Mouse (Mus musculus): ENCODE data around the gene Csad. TPM values are rescaled to one million over a fixed set of nuclear protein-coding genes. Genes with fewer than 3 reads are reported as not detected.

Csad gene
- polyA plus RNA-seq, 1 experiment from 2014 or later = 28.7 TPM

DNA sequence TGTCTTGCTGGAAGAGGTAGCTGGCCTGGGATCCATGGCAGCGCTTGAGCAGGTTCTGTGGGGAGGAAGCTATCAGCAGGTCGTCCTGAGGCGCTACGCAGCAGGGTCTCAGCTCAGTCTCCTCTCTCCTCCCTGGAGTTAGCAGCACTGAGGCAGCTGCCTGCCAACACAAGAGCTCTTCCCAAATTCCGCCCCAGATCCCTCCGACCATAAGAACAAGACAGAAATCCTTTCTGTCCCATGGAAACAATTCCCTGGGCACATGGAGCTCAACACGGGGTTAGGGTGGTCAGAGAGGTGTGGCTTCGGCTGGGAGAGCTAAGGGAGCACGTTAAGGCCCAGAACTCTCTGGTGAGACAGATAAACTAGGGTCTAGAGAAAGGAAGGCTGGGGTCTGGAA, 25.4 kb downstream of the Csad start:
- no peak for ATAC-seq (ENCODE audit: low read depth)

DNA sequence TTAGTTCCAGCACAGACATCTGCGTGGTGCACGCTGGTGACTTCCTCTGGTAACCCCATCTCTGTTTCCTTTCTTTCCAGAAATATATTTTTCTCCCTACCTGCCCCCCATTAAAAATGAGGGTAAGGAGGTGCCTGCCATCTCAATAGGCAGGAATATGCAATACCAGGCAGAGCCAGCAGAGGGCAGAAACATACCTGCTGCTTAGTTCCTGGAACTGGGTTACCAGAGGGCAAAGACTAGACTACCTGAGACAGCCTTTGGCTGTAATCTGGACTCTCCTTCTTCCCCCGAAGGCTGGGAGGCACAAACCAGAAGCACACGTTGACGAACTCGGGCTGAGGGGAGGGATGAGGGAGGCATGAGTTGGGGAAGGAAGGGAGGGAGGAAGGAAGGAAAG, 26.2 kb downstream of the Csad start:
- H3K4me3 ChIP-seq (ENCODE audit: low read depth, low read length) = no peak overlapping the region
- ATAC-seq (ENCODE audit: low read depth) = no peak
- no peaks in the 10 kb centered on the region for H3K27me3 ChIP-seq (ENCODE audit: control insufficient read depth, insufficient read depth, low read length)
- H3K9ac ChIP-seq (replicated peaks; ENCODE audit: low read depth, low read length) = no peak overlapping the region
- no peaks in the 10 kb centered on the region for H3K4me1 ChIP-seq (ENCODE audit: control insufficient read depth, insufficient read depth, low read length)
- H3K9me3 ChIP-seq (ENCODE audit: control insufficient read depth, low read length) = no peaks in the 10 kb centered on the region
- 18% methylated on average over 6 of the region's 6 CpGs for WGBS
- H3K27ac ChIP-seq (ENCODE audit: low read depth, low read length) = no peak overlapping the region
- no peak overlapping the region for H3K4me2 ChIP-seq (ENCODE audit: low read depth, low read length)
- H3K36me3 ChIP-seq (ENCODE audit: control insufficient read depth, insufficient read depth, low read length) = no peaks in the 10 kb centered on the region

More for the DNA sequence above, 25.4 kb downstream of the Csad start:
- H3K4me2 ChIP-seq (ENCODE audit: low read depth, low read length) = no peak overlapping the region
- H3K9ac ChIP-seq (replicated peaks; ENCODE audit: low read depth, low read length) = no peak overlapping the region
- no peak overlapping the region for H3K27ac ChIP-seq (ENCODE audit: low read depth, low read length)
- no peak overlapping the region for H3K4me3 ChIP-seq (ENCODE audit: low read depth, low read length)
- H3K4me1 ChIP-seq (ENCODE audit: control insufficient read depth, insufficient read depth, low read length) = no peaks in the 10 kb centered on the region
- no peaks in the 10 kb centered on the region for H3K9me3 ChIP-seq (ENCODE audit: control insufficient read depth, low read length)
- WGBS = 83% methylated on average over 9 of the region's 9 CpGs
- no peaks in the 10 kb centered on the region for H3K36me3 ChIP-seq (ENCODE audit: control insufficient read depth, insufficient read depth, low read length)
- H3K27me3 ChIP-seq (ENCODE audit: control insufficient read depth, insufficient read depth, low read length) = no peaks in the 10 kb centered on the region

DNA sequence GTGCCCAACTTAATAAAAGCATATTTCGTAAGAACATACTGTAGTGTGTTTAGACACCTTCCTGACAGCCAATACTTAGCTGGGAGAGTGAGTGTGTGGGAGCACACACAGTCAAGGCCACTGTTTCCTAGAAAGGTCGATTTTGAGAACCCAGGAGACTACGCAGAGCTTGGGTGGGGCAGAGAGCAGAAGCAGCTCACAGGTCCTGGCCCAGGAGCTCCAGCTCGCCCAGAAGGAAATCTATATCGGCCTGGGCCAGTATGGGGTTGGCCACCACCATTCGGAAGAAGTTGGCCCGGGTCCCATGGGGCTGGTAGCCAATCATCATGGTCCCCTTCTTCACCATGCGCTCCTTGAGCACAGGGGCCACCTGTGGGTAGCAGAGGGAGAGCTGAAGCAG, 27.1 kb downstream of the Csad start:
- H3K9me3 ChIP-seq (ENCODE audit: control insufficient read depth, low read length) = no peaks in the 10 kb centered on the region
- H3K9ac ChIP-seq (replicated peaks; ENCODE audit: low read depth, low read length) = no peak overlapping the region
- H3K4me1 ChIP-seq (ENCODE audit: control insufficient read depth, insufficient read depth, low read length) = no peaks in the 10 kb centered on the region
- WGBS = 88% methylated on average over 8 of the region's 8 CpGs
- no peak overlapping the region for H3K27ac ChIP-seq (ENCODE audit: low read depth, low read length)
- no peak overlapping the region for H3K4me2 ChIP-seq (ENCODE audit: low read depth, low read length)
- no peaks in the 10 kb centered on the region for H3K36me3 ChIP-seq (ENCODE audit: control insufficient read depth, insufficient read depth, low read length)
- no peak overlapping the region for H3K4me3 ChIP-seq (ENCODE audit: low read depth, low read length)
- H3K27me3 ChIP-seq (ENCODE audit: control insufficient read depth, insufficient read depth, low read length) = no peaks in the 10 kb centered on the region
- ATAC-seq (ENCODE audit: low read depth) = no peak

DNA sequence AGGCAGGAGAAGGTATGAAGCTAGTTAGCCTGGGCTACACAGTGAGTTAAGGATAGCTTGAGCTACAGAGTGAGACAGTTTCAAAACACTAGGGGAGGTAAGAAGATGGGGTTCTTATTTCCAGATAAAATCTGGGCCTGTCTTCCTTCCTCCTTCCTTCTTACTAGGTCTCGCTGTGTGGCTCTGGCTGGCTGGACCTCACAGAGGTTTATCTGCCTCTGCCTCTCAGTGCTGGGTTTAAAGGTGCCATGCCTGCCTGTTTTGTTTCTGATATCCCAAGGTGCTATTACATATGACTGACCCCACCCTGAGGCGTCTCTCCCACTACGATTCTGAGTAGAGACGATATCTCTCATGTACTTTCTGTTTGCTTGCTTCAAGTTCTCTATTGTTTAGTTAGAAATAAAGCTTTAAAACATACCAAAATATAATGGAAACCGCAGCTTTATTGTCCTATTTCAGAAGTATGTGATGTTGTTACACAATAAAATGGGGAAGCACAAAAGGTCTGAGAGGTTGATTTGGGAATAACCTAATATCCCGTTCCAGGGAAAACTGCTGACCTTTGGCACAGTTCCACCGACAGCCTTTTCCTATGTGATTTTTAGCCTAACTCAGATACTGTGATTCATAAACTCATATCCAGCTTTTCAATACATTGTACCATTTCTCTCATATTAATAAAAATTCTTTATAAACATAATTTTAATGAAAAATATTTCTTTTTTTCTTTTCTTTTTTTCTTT, 27.8 kb downstream of the Csad start:
- no peaks in the 10 kb centered on the region for H3K4me1 ChIP-seq (ENCODE audit: control insufficient read depth, insufficient read depth, low read length)

DNA sequence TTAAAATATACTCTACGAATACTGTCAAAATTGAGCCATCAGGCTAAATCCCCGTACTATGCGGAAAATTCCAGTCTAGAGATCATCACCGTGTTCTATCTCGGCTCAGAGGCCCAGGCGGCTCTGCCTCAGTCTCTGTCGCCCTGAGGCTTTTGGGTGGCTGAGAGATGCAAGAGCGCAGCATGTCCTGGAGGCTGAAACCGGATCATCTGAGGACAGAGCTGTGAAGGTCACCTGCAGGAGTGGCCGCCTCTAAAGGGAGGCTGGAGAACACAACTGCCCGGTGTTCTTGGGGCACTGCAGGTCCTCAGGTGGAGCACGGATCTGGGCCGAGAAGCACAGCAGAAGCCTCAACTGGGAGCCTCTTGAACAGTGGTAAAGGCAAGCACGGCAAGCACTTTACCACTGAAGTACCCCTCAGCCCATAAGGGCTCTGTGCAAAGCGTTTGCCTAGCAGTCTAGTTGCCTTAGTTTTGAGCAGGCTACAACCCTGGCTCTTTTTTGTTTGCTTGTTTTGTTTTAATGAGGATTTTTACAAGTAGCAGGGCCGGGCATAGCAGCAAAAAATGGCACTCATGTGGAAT, 28.7 kb downstream of the Csad start:
- no peak for ATAC-seq (ENCODE audit: low read depth)

More for the DNA sequence above, 27.8 kb downstream of the Csad start:
- WGBS = 92% methylated on average over 7 of the region's 7 CpGs
- H3K9me3 ChIP-seq (ENCODE audit: control insufficient read depth, low read length) = no peaks in the 10 kb centered on the region
- no peak overlapping the region for H3K4me2 ChIP-seq (ENCODE audit: low read depth, low read length)
- H3K9ac ChIP-seq (replicated peaks; ENCODE audit: low read depth, low read length) = no peak overlapping the region
- no peak overlapping the region for H3K4me3 ChIP-seq (ENCODE audit: low read depth, low read length)
- H3K27ac ChIP-seq (ENCODE audit: low read depth, low read length) = no peak overlapping the region
- no peak for ATAC-seq (ENCODE audit: low read depth)
- no peaks in the 10 kb centered on the region for H3K27me3 ChIP-seq (ENCODE audit: control insufficient read depth, insufficient read depth, low read length)
- H3K36me3 ChIP-seq (ENCODE audit: control insufficient read depth, insufficient read depth, low read length) = no peaks in the 10 kb centered on the region

DNA sequence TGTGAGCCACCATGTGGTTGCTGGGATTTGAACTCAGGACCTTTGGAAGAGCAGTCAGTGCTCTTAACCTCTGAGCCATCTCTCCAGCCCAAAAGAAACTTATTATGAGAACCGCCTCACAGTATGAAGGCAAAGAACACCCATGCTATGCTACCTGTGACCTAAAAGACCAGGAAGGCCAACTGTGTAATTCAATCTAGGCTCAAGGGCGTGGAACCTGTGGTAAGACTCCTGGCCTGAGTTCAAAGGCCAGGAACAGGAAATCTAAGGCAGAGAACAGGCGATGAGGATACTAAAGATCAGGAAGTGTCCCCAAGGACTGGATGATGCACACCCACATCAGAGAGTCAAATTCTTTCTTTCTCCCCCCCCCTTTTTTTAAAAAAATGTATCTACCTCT, 30.9 kb downstream of the Csad start:
- no peaks in the 10 kb centered on the region for H3K4me1 ChIP-seq (ENCODE audit: control insufficient read depth, insufficient read depth, low read length)
- H3K4me2 ChIP-seq (ENCODE audit: low read depth, low read length) = no peak overlapping the region
- ATAC-seq (ENCODE audit: low read depth) = no peak
- H3K36me3 ChIP-seq (ENCODE audit: control insufficient read depth, insufficient read depth, low read length) = no peaks in the 10 kb centered on the region
- H3K27ac ChIP-seq (ENCODE audit: low read depth, low read length) = no peak overlapping the region
- WGBS = 96% methylated on average over 3 of the region's 3 CpGs
- no peak overlapping the region for H3K9ac ChIP-seq (replicated peaks; ENCODE audit: low read depth, low read length)
- no peak overlapping the region for H3K4me3 ChIP-seq (ENCODE audit: low read depth, low read length)
- H3K9me3 ChIP-seq (ENCODE audit: control insufficient read depth, low read length) = no peaks in the 10 kb centered on the region
- H3K27me3 ChIP-seq (ENCODE audit: control insufficient read depth, insufficient read depth, low read length) = no peaks in the 10 kb centered on the region

More for the DNA sequence above, 28.7 kb downstream of the Csad start:
- WGBS = 87% methylated on average over 16 of the region's 16 CpGs
- Histone ChIP-seq H3K4me2 (ENCODE audit: low read depth, low read length) (no peak overlapping the region), H3K36me3 (ENCODE audit: control insufficient read depth, insufficient read depth, low read length) (no peaks in the 10 kb centered on the region), H3K27ac (ENCODE audit: low read depth, low read length) (no peak overlapping the region), H3K4me1 (ENCODE audit: control insufficient read depth, insufficient read depth, low read length) (no peaks in the 10 kb centered on the region), H3K4me3 (ENCODE audit: low read depth, low read length) (no peak overlapping the region), H3K27me3 (ENCODE audit: control insufficient read depth, insufficient read depth, low read length) (no peaks in the 10 kb centered on the region), H3K9me3 (ENCODE audit: control insufficient read depth, low read length) (no peaks in the 10 kb centered on the region), H3K9ac (replicated peaks; ENCODE audit: low read depth, low read length) (no peak overlapping the region)

DNA sequence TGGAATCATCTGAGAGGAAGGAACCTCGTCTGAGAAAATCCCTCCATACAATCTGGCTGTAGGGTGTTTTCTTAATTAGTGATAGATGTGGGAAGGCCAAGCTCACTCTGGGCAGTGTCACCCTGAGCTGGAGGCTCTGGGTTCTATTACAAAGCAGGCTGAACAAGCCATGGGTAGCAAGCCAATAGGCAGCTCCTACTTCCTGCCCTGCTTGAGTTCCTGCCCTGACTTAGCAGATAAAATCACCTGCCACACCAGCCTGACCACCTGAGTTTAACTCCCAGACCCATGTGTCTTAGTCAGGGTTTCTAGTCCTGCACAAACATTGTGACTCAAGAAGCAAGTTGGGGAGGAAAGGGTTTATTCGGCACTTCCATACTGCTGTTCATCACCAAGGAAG, 35.5 kb downstream of the Csad start:
- H3K27me3 ChIP-seq (ENCODE audit: control insufficient read depth, insufficient read depth, low read length) = no peaks in the 10 kb centered on the region
- H3K4me1 ChIP-seq (ENCODE audit: control insufficient read depth, insufficient read depth, low read length) = no peaks in the 10 kb centered on the region
- no peak overlapping the region for H3K4me2 ChIP-seq (ENCODE audit: low read depth, low read length)
- no peaks in the 10 kb centered on the region for H3K36me3 ChIP-seq (ENCODE audit: control insufficient read depth, insufficient read depth, low read length)
- no peaks in the 10 kb centered on the region for H3K9me3 ChIP-seq (ENCODE audit: control insufficient read depth, low read length)
- H3K27ac ChIP-seq (ENCODE audit: low read depth, low read length) = no peak overlapping the region
- H3K4me3 ChIP-seq (ENCODE audit: low read depth, low read length) = no peak overlapping the region
- 70% methylated on average over 2 of the region's 2 CpGs for WGBS
- no peak for ATAC-seq (ENCODE audit: low read depth)
- H3K9ac ChIP-seq (replicated peaks; ENCODE audit: low read depth, low read length) = no peak overlapping the region

DNA sequence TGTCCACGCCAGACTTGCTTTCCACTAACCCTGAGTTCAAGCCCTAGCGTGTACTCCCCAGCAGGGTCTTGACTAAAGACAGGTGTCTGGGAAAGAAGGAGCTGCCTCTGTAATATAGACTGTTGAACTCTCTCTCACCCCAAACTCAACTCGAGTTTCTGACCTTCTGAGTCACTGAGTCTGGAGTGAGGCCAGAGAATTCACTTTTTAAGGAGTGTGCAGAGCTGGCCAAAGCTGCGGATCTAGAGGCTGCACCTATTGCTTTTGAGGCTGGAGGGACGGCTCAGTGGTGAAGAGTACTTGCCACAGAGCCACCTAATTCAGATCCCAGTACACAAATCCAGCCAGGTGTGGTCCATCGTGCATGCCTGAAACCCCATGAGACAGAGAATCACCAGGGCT, 36.9 kb downstream of the Csad start:
- WGBS = 66% methylated on average over 6 of the region's 6 CpGs
- H3K27me3 ChIP-seq (ENCODE audit: control insufficient read depth, insufficient read depth, low read length) = no peaks in the 10 kb centered on the region
- no peak for ATAC-seq (ENCODE audit: low read depth)
- H3K4me1 ChIP-seq (ENCODE audit: control insufficient read depth, insufficient read depth, low read length) = no peaks in the 10 kb centered on the region
- no peaks in the 10 kb centered on the region for H3K9me3 ChIP-seq (ENCODE audit: control insufficient read depth, low read length)
- H3K36me3 ChIP-seq (ENCODE audit: control insufficient read depth, insufficient read depth, low read length) = no peaks in the 10 kb centered on the region
- no peak overlapping the region for H3K4me3 ChIP-seq (ENCODE audit: low read depth, low read length)
- H3K27ac ChIP-seq (ENCODE audit: low read depth, low read length) = no peak overlapping the region
- no peak overlapping the region for H3K4me2 ChIP-seq (ENCODE audit: low read depth, low read length)
- H3K9ac ChIP-seq (replicated peaks; ENCODE audit: low read depth, low read length) = no peak overlapping the region

DNA sequence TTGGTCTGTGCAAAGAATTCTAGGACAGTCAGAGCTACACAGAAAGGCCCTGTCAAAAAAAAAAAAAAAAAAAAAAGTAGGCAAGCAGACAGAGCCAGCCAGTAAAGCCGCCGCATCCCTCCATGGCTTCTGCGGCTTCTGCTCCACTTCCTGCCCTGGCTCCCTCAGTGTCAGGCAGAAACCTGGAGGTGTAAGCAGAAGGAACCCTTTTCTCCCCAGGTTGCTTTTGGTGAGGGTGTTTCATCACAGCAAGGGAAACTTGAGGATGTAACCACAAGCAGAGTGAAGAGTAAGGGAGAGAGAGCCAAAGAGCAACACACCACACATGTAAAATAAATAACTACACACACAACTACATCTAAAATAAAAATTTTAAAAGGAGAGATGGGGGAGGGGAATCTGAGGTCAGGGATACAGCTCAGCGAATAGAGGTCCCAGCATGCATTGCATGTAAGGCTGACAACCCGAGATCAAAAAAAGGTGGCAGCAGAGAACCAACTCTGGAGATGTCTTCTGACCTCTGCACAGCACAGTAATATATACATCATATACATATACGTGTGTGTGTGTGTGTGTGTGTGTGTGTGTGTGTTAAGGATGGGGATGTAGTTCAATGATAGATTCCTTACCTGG, 38.9 kb downstream of the Csad start:
- no peaks in the 10 kb centered on the region for H3K4me1 ChIP-seq (ENCODE audit: control insufficient read depth, insufficient read depth, low read length)
- H3K4me3 ChIP-seq (ENCODE audit: low read depth, low read length) = no peak overlapping the region
- H3K27me3 ChIP-seq (ENCODE audit: control insufficient read depth, insufficient read depth, low read length) = no peaks in the 10 kb centered on the region
- H3K9me3 ChIP-seq (ENCODE audit: control insufficient read depth, low read length) = no peaks in the 10 kb centered on the region
- no peak overlapping the region for H3K9ac ChIP-seq (replicated peaks; ENCODE audit: low read depth, low read length)
- H3K36me3 ChIP-seq (ENCODE audit: control insufficient read depth, insufficient read depth, low read length) = no peaks in the 10 kb centered on the region
- no peak overlapping the region for H3K4me2 ChIP-seq (ENCODE audit: low read depth, low read length)
- H3K27ac ChIP-seq (ENCODE audit: low read depth, low read length) = no peak overlapping the region
- 66% methylated on average over 6 of the region's 6 CpGs for WGBS
- no peak for ATAC-seq (ENCODE audit: low read depth)
